Mouse (Mus musculus): ENCODE data around the gene Gm28036. TPM values are rescaled to one million over a fixed set of nuclear protein-coding genes. Genes with fewer than 3 reads are reported as not detected.

The Gm28036 gene
- polyA plus RNA-seq, 1 experiment from 2014 or later = 12.3 TPM

Other genes with a start within 250 kb of the Gm28036 start
- 72.7 TPM in 2 replicates for gene Uqcc1, start 196.8 kb downstream of the Gm28036 start, polyA plus RNA-seq (2014; fragmentation: Nextera tagmentation; extraction: Ambion mirVana)
- gene Gm15557, start 186.4 kb downstream of the Gm28036 start, polyA plus RNA-seq (2014; fragmentation: Nextera tagmentation; extraction: Ambion mirVana) = not detected in 2 replicates
- gene Gdf5, start 181.7 kb downstream of the Gm28036 start, polyA plus RNA-seq (2014; fragmentation: Nextera tagmentation; extraction: Ambion mirVana) = 2.3 and 3.1 TPM in 2 replicates
- 11.9 and 14.2 TPM in 2 replicates for gene Cep250, start 170.6 kb downstream of the Gm28036 start, polyA plus RNA-seq (2014; fragmentation: Nextera tagmentation; extraction: Ambion mirVana)
- gene 6430550D23Rik, start 119.1 kb downstream of the Gm28036 start, polyA plus RNA-seq (2014; fragmentation: Nextera tagmentation; extraction: Ambion mirVana) = 2.6 and 2.8 TPM in 2 replicates
- gene Ergic3, start 119.0 kb downstream of the Gm28036 start, polyA plus RNA-seq (2014; fragmentation: Nextera tagmentation; extraction: Ambion mirVana) = 459 and 462 TPM in 2 replicates
- not detected in 2 replicates for gene Fer1l4, start 74.1 kb downstream of the Gm28036 start, polyA plus RNA-seq (2014; fragmentation: Nextera tagmentation; extraction: Ambion mirVana)
- gene Spag4, start 61.9 kb downstream of the Gm28036 start, polyA plus RNA-seq (2014; fragmentation: Nextera tagmentation; extraction: Ambion mirVana) = 6.3 and 7.9 TPM in 2 replicates
- gene Cpne1, start 15.1 kb downstream of the Gm28036 start, polyA plus RNA-seq (2014; fragmentation: Nextera tagmentation; extraction: Ambion mirVana) = 22.4 and 24.7 TPM in 2 replicates
- gene Rbm12, start 15.1 kb downstream of the Gm28036 start, polyA plus RNA-seq (2014; fragmentation: Nextera tagmentation; extraction: Ambion mirVana) = 24.4 and 27.0 TPM in 2 replicates
- 446 and 540 TPM in 2 replicates for gene Romo1, start 16.9 kb upstream of the Gm28036 start, polyA plus RNA-seq (2014; fragmentation: Nextera tagmentation; extraction: Ambion mirVana)
- gene Nfs1, start 17.1 kb upstream of the Gm28036 start, polyA plus RNA-seq (2014; fragmentation: Nextera tagmentation; extraction: Ambion mirVana) = 29.3 and 31.3 TPM in 2 replicates
- gene Rbm39, start 53.1 kb upstream of the Gm28036 start, polyA plus RNA-seq (2014; fragmentation: Nextera tagmentation; extraction: Ambion mirVana) = 396 and 461 TPM in 2 replicates
- gene Phf20, start 69.4 kb upstream of the Gm28036 start, polyA plus RNA-seq (2014; fragmentation: Nextera tagmentation; extraction: Ambion mirVana) = 107 and 117 TPM in 2 replicates
- gene Cnbd2, start 185.2 kb upstream of the Gm28036 start, polyA plus RNA-seq (2014; fragmentation: Nextera tagmentation; extraction: Ambion mirVana) = 5.8 and 8.0 TPM in 2 replicates
- gene Scand1, start 185.6 kb upstream of the Gm28036 start, polyA plus RNA-seq (2014; fragmentation: Nextera tagmentation; extraction: Ambion mirVana) = 93.0 and 104 TPM in 2 replicates

All from hindbrain, embryonic 14.5 days (tissue).